Mouse (Mus musculus): ENCODE measurements around the gene Rplp2. TPM values are rescaled to one million over a fixed set of nuclear protein-coding genes. Genes with fewer than 3 reads are reported as not detected.
A peak's percentile ranks its signal among the peaks of the same experiment; 100 is the strongest.

The Rplp2 gene
- polyA plus RNA-seq, 1 experiment from 2014 or later = 898 TPM

DNA sequence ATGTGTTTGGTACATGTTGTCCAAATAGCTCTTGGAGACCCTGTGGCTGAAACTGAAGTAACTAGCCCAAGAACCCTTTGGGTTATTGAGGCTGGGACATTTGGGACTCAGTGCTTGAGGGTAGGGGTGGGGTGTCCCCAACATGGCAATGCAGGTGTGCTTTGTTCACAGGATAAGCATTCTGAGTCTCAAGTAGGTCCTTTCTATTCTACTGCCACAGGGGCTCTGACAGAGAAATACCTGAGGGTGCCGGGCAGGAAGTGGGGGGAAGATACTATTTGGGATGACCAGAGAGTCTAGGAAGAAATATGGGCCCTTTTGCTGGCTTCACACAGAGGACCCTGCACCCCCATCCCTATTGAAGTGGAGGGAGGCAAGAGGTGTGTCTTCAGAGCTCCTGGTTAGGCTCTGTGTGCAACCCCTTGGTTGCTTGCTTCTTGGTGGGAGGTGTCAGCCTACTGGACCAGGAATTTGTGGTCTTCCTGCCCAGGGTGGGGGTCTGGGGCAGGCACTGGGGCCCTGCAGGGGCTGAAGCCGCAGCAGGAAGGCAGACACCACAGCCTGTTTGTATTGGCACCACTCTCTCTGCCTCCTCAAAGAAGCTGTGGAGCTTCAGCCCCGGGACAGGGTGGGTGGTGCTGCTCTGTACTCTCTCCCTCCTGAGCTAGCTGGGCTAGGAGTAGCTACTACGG is 30.6 kb downstream of the Rplp2 start:
- WGBS = 64% methylated on average over 4 of the region's 4 CpGs
- peaks cover 15% of the 10 kb centered on the region for H3K27me3 ChIP-seq (ENCODE audit: control insufficient read depth, insufficient read depth, low read length)
- no peak overlapping the region for H3K9ac ChIP-seq (ENCODE audit: low read length)
- no peak overlapping the region for H3K27ac ChIP-seq (ENCODE audit: low read depth, low read length)
- H3K4me3 ChIP-seq (ENCODE audit: low read depth, low read length) = no peak overlapping the region
- H3K36me3 ChIP-seq (ENCODE audit: control insufficient read depth, insufficient read depth, low read length) = 0 out of 2 replicates have a peak, but pooled peaks cover 2% of the 10 kb centered on the region
- H3K4me1 ChIP-seq (ENCODE audit: control insufficient read depth, insufficient read depth, low read length) = peaks cover 32% of the 10 kb centered on the region
- no peak for ATAC-seq (ENCODE audit: insufficient read depth, low FRiP score, low TSS enrichment)
- DNase-seq (ENCODE audit: low spot score) = no peak
- H3K4me2 ChIP-seq (ENCODE audit: low read depth) = no peak overlapping the region
- H3K9me3 ChIP-seq (ENCODE audit: control insufficient read depth, low read length) = no peaks in the 10 kb centered on the region

DNA sequence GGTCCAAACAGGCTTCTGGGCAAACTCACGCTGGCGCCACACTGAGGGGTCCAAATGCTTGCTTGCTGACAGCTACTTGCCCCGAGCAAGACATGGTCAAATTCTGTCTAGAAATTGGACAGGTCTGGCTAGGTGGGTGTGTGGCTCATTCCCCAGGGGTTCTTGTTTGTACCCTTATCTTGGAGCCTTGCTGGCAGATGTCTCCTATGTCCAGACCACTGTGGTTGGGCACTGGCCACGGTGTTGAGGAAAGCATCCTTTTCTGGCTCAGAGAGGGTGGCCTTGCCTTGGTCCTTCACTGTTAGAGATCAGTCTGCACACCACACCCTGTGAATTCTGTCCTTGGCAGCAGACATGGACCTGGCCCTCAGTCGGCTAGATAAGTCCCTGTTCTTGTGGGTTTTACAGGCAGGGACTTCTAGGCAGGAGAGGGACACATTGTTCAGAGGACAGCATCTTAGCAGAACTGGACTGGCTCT is 31.1 kb downstream of the Rplp2 start:
- H3K9me3 ChIP-seq (ENCODE audit: control insufficient read depth, low read length) = no peaks in the 10 kb centered on the region
- H3K4me1 ChIP-seq (ENCODE audit: control insufficient read depth, insufficient read depth, low read length) = peaks cover 32% of the 10 kb centered on the region
- H3K4me3 ChIP-seq (ENCODE audit: low read depth, low read length) = no peak overlapping the region
- DNase-seq (ENCODE audit: low spot score) (no peak), ATAC-seq (ENCODE audit: insufficient read depth, low FRiP score, low TSS enrichment) (no peak)
- H3K4me2 ChIP-seq (ENCODE audit: low read depth) = no peak overlapping the region
- H3K9ac ChIP-seq (ENCODE audit: low read length) = no peak overlapping the region
- peaks cover 15% of the 10 kb centered on the region for H3K27me3 ChIP-seq (ENCODE audit: control insufficient read depth, insufficient read depth, low read length)
- WGBS = 86% methylated on average over 5 of the region's 5 CpGs
- no peaks in the 10 kb centered on the region for H3K36me3 ChIP-seq (ENCODE audit: control insufficient read depth, insufficient read depth, low read length)
- H3K27ac ChIP-seq (ENCODE audit: low read depth, low read length) = no peak overlapping the region

DNA sequence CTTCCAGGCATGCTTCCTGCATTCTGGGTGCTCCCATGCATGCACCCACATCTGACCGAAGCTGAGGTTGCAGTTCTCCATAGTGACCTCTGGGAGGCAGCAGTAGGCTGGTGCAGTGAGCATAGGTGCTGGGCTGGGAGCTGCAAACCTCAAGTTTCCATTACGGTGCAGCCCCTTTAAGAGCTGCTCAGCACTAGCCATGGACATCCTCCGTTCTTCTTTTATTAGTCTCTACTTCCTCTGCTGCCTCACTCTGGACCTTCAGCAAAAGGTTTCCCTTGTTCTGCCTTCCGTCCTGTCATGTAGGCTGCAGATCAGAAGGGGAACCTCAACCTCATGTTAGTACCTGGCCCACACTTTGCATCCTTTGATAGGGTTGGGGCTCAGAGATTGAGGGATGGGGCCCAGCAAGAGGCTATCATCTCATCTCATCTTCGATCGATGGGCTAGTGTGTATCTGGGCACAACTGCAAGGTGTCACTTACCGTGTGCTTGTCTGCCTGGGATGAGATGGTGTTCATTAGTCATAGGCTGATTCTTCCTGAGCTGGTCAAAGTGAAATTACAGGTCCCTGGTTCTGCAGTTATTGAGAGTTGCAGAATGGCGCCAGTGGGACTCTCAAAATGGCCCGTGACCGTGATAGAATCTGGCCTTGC is 33.8 kb downstream of the Rplp2 start:
- Histone ChIP-seq H3K27me3 (ENCODE audit: control insufficient read depth, insufficient read depth, low read length) (peaks cover 14% of the 10 kb centered on the region), H3K36me3 (ENCODE audit: control insufficient read depth, insufficient read depth, low read length) (no peaks in the 10 kb centered on the region), H3K4me3 (ENCODE audit: low read depth, low read length) (peak overlapping the region; percentile 57; the same call in 1 of the 2 replicates), H3K4me2 (ENCODE audit: low read depth) (peak overlapping the region; percentile 97), H3K27ac (ENCODE audit: low read depth, low read length) (no peak overlapping the region), H3K9me3 (ENCODE audit: control insufficient read depth, low read length) (no peaks in the 10 kb centered on the region), H3K9ac (ENCODE audit: low read length) (no peak overlapping the region), H3K4me1 (ENCODE audit: control insufficient read depth, insufficient read depth, low read length) (peaks cover 16% of the 10 kb centered on the region)
- 10% methylated on average over 10 of the region's 10 CpGs for WGBS
- DNase-seq (ENCODE audit: low spot score) (peak; percentile 72), ATAC-seq (ENCODE audit: insufficient read depth, low FRiP score, low TSS enrichment) (peak; percentile 36; the same call in 1 of the 2 replicates)

DNA sequence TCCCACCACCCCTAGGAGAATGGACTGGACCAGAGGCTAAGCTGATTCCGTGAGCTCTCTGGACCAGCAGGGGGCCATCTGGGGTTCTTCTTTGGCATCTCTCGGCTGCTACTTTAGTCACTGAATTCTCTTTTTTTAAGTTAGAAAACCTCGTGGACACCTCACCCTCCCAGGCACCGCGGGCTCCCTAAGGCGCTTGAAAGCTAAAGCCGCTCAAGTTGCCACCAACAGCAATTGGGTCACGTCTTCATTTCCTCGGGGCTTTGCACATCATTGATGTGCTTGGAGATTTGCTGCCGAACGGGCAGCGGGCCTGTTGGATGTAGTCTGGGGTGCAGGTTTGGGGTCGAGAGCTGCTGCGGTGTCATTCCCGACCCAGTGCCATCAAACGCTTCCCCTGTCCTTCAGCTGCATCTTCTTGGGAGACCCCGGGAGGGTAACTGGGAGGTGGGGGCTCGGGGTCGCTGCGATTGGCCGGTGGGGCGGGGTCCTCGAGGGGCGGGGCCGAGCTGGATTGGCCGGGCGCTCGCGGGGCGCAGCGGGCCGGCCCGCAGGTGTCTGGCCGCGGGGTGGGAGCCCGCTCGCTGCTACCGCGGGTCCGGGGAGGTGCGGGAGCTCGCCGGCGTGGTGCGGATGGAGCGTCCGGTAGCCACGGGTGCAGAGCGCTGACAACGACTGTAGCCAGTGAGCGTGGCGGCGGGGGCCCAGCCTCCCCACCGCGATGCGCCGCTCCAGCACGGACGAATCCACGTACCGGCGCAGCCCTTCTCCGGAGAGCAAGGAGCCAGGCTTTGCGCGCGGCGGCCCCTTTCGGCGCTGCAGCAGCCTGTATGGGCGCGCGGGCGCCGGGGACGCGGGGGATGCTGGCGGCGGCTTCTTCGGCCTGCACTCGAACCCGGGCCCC is 34.6 kb downstream of the Rplp2 start:
- Histone ChIP-seq H3K9me3 (ENCODE audit: control insufficient read depth, low read length) (no peaks in the 10 kb centered on the region), H3K36me3 (ENCODE audit: control insufficient read depth, insufficient read depth, low read length) (no peaks in the 10 kb centered on the region), H3K27me3 (ENCODE audit: control insufficient read depth, insufficient read depth, low read length) (peaks cover 11% of the 10 kb centered on the region), H3K9ac (ENCODE audit: low read length) (peak overlapping the region; percentile 60), H3K4me2 (ENCODE audit: low read depth) (peak overlapping the region; percentile 97), H3K27ac (ENCODE audit: low read depth, low read length) (no peak overlapping the region; the same call in 1 of the 2 replicates), H3K4me3 (ENCODE audit: low read depth, low read length) (peak overlapping the region; percentile 57), H3K4me1 (ENCODE audit: control insufficient read depth, insufficient read depth, low read length) (peaks cover 13% of the 10 kb centered on the region)
- DNase-seq (ENCODE audit: low spot score) (peak; percentile 72), ATAC-seq (ENCODE audit: insufficient read depth, low FRiP score, low TSS enrichment) (peak; percentile 56)
- WGBS = 1% methylated on average over 68 of the region's 81 CpGs

DNA sequence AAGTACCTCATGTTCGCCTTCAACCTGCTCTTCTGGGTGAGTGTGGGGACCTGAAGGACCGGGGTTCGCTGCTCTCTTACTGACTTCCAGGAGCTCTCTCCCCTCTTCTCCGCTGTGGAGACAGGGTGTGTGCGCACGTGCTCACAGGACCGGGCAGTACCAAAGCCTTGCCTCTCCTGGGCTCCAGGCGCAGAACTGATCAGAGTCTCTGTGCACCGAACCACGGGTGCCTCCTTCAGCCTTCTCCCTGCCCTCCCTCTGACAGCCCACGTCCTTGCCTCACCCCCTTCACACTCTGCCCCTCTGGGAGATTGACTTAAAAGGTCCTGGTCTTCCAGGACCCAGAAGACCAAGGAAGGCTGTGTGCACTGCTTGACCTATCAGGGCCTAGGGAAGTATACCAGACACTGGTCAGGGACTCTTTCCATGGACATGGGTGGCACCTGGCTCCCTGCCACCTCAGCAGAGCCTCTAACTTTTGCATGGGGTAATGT is 35.4 kb downstream of the Rplp2 start:
- peak overlapping the region; percentile 57 for H3K4me3 ChIP-seq (ENCODE audit: low read depth, low read length)
- no peaks in the 10 kb centered on the region for H3K9me3 ChIP-seq (ENCODE audit: control insufficient read depth, low read length)
- H3K27me3 ChIP-seq (ENCODE audit: control insufficient read depth, insufficient read depth, low read length) = peaks cover 6% of the 10 kb centered on the region
- no peak for ATAC-seq (ENCODE audit: insufficient read depth, low FRiP score, low TSS enrichment)
- no peak for DNase-seq (ENCODE audit: low spot score)
- WGBS = 5% methylated on average over 11 of the region's 11 CpGs
- peak overlapping the region; percentile 60 for H3K9ac ChIP-seq (ENCODE audit: low read length)
- H3K27ac ChIP-seq (ENCODE audit: low read depth, low read length) = no peak overlapping the region
- peaks cover 13% of the 10 kb centered on the region for H3K4me1 ChIP-seq (ENCODE audit: control insufficient read depth, insufficient read depth, low read length)
- no peaks in the 10 kb centered on the region for H3K36me3 ChIP-seq (ENCODE audit: control insufficient read depth, insufficient read depth, low read length)
- H3K4me2 ChIP-seq (ENCODE audit: low read depth) = peak overlapping the region; percentile 97

DNA sequence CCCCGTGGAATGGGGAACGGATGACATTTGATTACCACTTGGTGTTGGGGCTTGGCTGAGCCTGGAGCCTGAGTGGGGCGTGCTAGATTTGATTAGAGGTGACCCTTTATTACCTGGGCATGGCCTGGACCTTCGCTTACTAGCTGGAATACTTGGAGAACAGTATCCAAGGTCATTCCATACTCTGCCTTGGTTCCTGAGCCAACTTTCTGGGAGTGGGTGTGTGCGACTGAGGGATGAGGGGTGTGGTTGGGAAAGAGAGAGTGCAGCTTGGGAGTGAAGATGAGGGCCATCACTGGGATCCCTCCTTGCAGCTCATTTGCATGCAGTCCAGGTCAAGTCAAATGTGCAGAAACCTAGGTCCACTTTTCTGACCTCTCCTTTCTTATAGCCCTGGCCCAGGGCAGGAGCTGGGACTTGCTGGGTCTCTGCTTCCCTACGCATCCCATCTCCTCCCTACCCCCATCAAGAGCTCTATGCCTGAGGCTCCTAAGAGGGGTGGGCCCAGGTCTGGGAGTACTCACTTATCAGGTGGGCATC is 36.0 kb downstream of the Rplp2 start:
- Histone ChIP-seq H3K36me3 (ENCODE audit: control insufficient read depth, insufficient read depth, low read length) (no peaks in the 10 kb centered on the region), H3K4me2 (ENCODE audit: low read depth) (no peak overlapping the region), H3K27ac (ENCODE audit: low read depth, low read length) (no peak overlapping the region), H3K9me3 (ENCODE audit: control insufficient read depth, low read length) (no peaks in the 10 kb centered on the region), H3K27me3 (ENCODE audit: control insufficient read depth, insufficient read depth, low read length) (peaks cover 6% of the 10 kb centered on the region), H3K4me1 (ENCODE audit: control insufficient read depth, insufficient read depth, low read length) (peaks cover 13% of the 10 kb centered on the region), H3K4me3 (ENCODE audit: low read depth, low read length) (no peak overlapping the region; the same call in 1 of the 2 replicates), H3K9ac (ENCODE audit: low read length) (no peak overlapping the region)
- WGBS = 83% methylated on average over 6 of the region's 6 CpGs
- ATAC-seq (ENCODE audit: insufficient read depth, low FRiP score, low TSS enrichment) (no peak), DNase-seq (ENCODE audit: low spot score) (no peak)

DNA sequence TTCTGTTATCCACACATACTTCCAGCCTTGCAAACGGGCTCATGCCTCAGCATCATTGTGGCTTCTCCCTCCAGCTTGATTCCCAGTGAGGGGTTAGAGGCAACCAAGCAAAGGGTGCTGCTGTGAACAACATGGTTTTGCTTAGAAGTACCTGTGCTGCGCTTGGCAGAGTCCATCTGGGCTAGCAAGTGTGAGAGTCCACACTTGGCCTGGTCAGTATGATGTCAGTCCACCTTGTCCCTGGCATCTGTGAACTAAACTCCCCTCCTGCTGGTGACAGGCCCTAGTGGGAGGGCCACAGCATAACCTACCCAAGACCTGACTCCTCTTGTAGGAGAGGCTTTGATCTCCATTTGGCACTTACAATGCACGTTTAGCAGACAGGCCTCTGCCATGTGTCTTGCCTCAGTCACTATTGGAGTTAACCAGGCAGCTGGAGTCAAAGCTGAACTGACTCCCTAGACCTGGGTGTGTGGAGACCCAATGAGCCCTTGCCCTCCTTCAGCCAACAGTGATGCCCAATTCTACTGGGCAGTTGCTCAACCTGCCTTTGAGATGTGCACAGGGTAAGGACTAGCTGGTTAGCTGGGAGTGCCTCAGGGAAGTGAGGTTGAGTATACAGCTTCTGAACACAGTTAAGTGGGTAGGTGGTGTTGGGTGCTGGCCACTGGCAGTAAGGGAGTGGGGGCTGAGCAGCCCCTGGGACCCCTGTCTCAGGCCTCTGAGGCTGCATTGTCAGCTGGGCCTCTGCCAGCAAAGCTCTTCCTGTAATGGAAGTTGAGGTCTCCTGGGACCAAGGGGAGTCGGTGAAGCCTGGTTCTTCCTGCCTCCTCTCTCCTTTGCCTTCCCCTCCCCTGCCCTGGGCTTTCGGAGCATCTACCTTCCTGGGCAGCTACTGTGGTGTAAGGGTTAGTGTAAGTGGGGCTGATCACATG is 37.3 kb downstream of the Rplp2 start:
- no peak for ATAC-seq (ENCODE audit: insufficient read depth, low FRiP score, low TSS enrichment)
- DNase-seq (ENCODE audit: low spot score) = no peak
- Histone ChIP-seq H3K27me3 (ENCODE audit: control insufficient read depth, insufficient read depth, low read length) (peaks cover 6% of the 10 kb centered on the region), H3K9ac (ENCODE audit: low read length) (no peak overlapping the region), H3K4me3 (ENCODE audit: low read depth, low read length) (no peak overlapping the region), H3K9me3 (ENCODE audit: control insufficient read depth, low read length) (no peaks in the 10 kb centered on the region), H3K27ac (ENCODE audit: low read depth, low read length) (no peak overlapping the region), H3K4me1 (ENCODE audit: control insufficient read depth, insufficient read depth, low read length) (peaks cover 13% of the 10 kb centered on the region), H3K36me3 (ENCODE audit: control insufficient read depth, insufficient read depth, low read length) (no peaks in the 10 kb centered on the region), H3K4me2 (ENCODE audit: low read depth) (no peak overlapping the region)
- 68% methylated on average over 5 of the region's 5 CpGs for WGBS

Data from neural tube, embryonic 11.5 days (tissue).